Mouse (Mus musculus) kidney, embryonic 14.5 days (tissue): ENCODE measurements at regions not wholly inside any gene's neighbourhood (a gene's known extent, or its start where the extent isn't known, plus 50 kb on each side); places are given as distances from the start of the nearest gene placed in this dataset.

Experiments used
- ATAC-seq: fragments of 200-750 bp; cut with Nextera tagmentation; 2 replicates; pipeline ENCODE4 v1.8.0; 2017; ENCODE audit warnings: moderate number of reproducible peaks, mild to moderate bottlenecking, moderate TSS enrichment, moderate library complexity; ENCODE audit not compliant: low FRiP score, low TSS enrichment
- H3K27ac ChIP-seq: fragments of 300-500 bp; sonication (generic); 2 replicates; pipeline ENCODE4 v1.5.1; 2014; ENCODE audit warnings: low read depth, mild to moderate bottlenecking, low read length, moderate library complexity, mixed read lengths
- H3K27me3 ChIP-seq: fragments of 300-500 bp; sonication (generic); 2 replicates; pipeline ENCODE4 v1.6.1; 2014; ENCODE audit warnings: mild to moderate bottlenecking, low read length; ENCODE audit not compliant: control insufficient read depth, insufficient read depth
- H3K36me3 ChIP-seq: fragments of 300-500 bp; sonication (generic); 2 replicates; pipeline ENCODE4 v1.6.1; 2014; ENCODE audit warnings: low read length, mixed read lengths; ENCODE audit not compliant: control insufficient read depth, insufficient read depth
- H3K4me1 ChIP-seq: fragments of 300-500 bp; sonication (generic); 2 replicates; pipeline ENCODE4 v1.6.1; 2014; ENCODE audit warnings: low read length, mixed read lengths; ENCODE audit not compliant: control insufficient read depth, insufficient read depth
- H3K4me2 ChIP-seq: fragments of 300-500 bp; sonication (generic); replicated peaks from 2 replicates; pipeline ENCODE4 v1.6.1; 2014; ENCODE audit warnings: low read depth, mild to moderate bottlenecking, low read length
- H3K4me3 ChIP-seq: fragments of 300-500 bp; sonication (generic); 2 replicates; pipeline ENCODE4 v1.5.1; 2014; ENCODE audit warnings: mild to moderate bottlenecking, low read length
- H3K9ac ChIP-seq: fragments of 300-500 bp; sonication (generic); 2 replicates; pipeline ENCODE4 v1.6.1; 2014; ENCODE audit warnings: low read depth, mild to moderate bottlenecking, low read length, moderate library complexity
- H3K9me3 ChIP-seq: fragments of 300-500 bp; sonication (generic); 2 replicates; pipeline ENCODE4 v1.6.1; 2016; ENCODE audit warnings: low read length; ENCODE audit not compliant: control insufficient read depth
- WGBS: fragments of 180-500 bp; shearing (Covaris S2); extraction: QIAGEN DNeasy Blood & Tissue Kit; methylation state at CpG from one replicate; pipeline ENCODE4 v1.1.7; 2014; 5-methylcytosine and 5-hydroxymethylcytosine counted together

DNA sequence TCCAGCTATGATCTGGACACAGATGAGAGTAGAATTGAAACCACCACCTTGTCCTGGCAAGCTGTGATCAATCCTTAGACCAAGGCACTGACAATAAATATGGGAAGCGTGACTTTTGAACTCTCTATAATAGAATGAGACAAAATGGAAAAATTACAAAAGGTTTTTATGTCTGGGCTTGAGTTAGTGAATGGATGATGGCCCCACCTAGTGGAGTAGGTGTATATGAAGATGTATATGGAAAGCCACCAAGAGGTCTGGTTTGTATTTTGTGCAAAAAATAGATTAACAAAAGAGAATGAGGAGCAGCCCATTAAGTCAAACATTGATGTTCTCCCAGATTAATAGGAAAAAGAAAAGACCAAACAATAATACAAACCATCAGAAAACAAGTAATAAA lies 172.5 kb downstream of the Tacr3 start:
- Histone ChIP-seq H3K4me2 (no peak overlapping the region), H3K9ac (no peak overlapping the region), H3K4me3 (no peak overlapping the region), H3K9me3 (no peaks in the 10 kb centered on the region), H3K27me3 (no peaks in the 10 kb centered on the region), H3K4me1 (no peaks in the 10 kb centered on the region), H3K36me3 (no peaks in the 10 kb centered on the region), H3K27ac (no peak overlapping the region)
- 85% methylated on average over 1 of the region's 1 CpGs for WGBS
- no peak for ATAC-seq

DNA sequence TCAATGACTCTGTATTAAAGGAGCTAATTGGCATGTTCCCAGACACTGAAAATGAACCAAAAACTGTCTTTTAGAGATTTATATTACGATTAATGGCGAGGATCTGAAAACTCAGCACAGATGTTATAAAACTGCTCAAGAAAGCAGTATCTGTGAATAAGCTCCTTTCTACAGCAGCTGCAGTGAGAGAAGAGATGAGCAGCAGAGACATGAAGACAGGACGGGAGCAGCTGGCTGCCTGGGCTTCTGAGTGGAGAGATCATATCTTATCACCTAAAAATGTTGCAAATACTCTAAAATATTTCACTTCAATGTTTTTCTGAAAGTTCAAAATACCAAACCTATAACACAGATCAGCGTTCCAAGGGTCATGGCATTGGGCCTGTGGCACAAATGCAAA lies 187.0 kb downstream of the Tacr3 start:
- H3K27ac ChIP-seq = no peak overlapping the region
- WGBS = 85% methylated on average over 4 of the region's 4 CpGs
- no peak overlapping the region for H3K4me3 ChIP-seq
- H3K9me3 ChIP-seq = no peaks in the 10 kb centered on the region
- H3K4me2 ChIP-seq = no peak overlapping the region
- no peaks in the 10 kb centered on the region for H3K27me3 ChIP-seq
- no peaks in the 10 kb centered on the region for H3K4me1 ChIP-seq
- no peak overlapping the region for H3K9ac ChIP-seq
- no peaks in the 10 kb centered on the region for H3K36me3 ChIP-seq
- no peak for ATAC-seq

DNA sequence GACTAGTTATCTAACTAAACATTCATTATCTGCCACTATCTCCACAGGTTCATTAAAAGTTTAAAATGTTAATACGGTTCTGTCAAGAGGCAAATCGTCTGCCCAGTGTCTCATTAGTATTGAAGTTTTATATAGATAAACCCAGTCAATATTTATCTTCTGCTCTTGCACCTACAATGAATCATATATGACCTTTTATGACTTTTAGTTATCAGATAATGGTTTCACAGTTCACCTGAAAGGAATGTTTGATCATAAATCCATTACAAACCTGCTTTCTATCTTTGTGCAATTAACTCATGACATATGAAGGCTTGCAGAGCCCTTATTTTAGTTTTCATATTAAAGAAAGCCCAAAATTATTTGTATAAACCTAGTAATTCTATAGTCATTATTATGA lies 188.0 kb upstream of the Cenpe start:
- Histone ChIP-seq H3K27ac (no peak overlapping the region), H3K9ac (no peak overlapping the region), H3K4me1 (no peaks in the 10 kb centered on the region), H3K36me3 (no peaks in the 10 kb centered on the region), H3K4me3 (no peak overlapping the region), H3K27me3 (no peaks in the 10 kb centered on the region), H3K4me2 (no peak overlapping the region), H3K9me3 (no peaks in the 10 kb centered on the region)
- 83% methylated on average over 2 of the region's 2 CpGs for WGBS
- ATAC-seq = no peak

DNA sequence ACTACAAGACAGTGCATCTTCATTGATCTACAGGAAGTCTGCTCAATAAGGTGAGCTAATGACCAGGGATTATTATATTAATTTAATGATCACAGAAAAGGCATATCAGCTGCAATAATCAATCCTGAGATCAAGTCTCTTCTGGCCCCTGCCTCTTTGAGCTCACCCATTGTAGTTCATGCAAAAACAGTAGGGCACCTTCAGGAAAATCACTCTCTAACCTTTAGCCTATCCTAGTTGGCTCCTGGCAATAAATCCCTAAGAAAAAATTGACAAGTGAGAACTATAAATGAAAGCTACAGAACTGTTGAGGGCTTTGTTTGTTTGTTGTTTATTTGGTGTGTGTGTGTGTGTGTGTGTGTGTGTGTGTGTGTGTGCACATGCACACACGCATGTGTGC lies 187.5 kb upstream of the Cenpe start:
- Histone ChIP-seq H3K4me3 (no peak overlapping the region), H3K27me3 (no peaks in the 10 kb centered on the region), H3K9me3 (no peaks in the 10 kb centered on the region), H3K4me1 (no peaks in the 10 kb centered on the region), H3K4me2 (no peak overlapping the region), H3K9ac (no peak overlapping the region), H3K36me3 (no peaks in the 10 kb centered on the region), H3K27ac (no peak overlapping the region)
- WGBS = 96% methylated on average over 1 of the region's 1 CpGs
- ATAC-seq = no peak

DNA sequence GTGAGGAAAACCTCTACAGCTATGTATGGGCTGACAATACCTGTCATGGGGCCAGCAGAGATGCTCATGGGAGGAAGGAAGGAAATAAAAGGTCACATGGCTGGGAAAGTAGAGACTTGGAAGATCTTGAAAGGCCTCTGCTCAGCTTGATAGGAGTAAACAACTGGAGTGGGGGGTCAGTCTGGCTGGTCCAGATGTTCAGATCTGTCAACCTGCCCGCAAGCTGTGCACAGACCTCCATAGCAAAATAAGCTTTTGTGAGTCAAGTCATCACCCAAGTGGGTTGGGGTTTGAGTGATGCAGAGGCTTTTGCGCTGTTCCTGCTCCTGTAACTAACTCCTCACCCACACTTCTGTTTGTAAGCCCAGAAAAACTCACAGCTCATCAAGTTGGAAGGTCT lies 179.9 kb upstream of the Cenpe start:
- Histone ChIP-seq H3K4me1 (no peaks in the 10 kb centered on the region), H3K27me3 (no peaks in the 10 kb centered on the region), H3K9ac (no peak overlapping the region), H3K9me3 (no peaks in the 10 kb centered on the region), H3K36me3 (no peaks in the 10 kb centered on the region), H3K27ac (no peak overlapping the region), H3K4me3 (no peak overlapping the region), H3K4me2 (no peak overlapping the region)
- ATAC-seq = no peak
- 95% methylated on average over 2 of the region's 2 CpGs for WGBS

GRCm38 (mm10) chr3:135037383-135037782 lies 175.0 kb upstream of the Cenpe start:
- H3K27me3 ChIP-seq = no peaks in the 10 kb centered on the region
- H3K4me1 ChIP-seq = peaks cover 3% of the 10 kb centered on the region; the same call in 1 of the 2 replicates
- no peaks in the 10 kb centered on the region for H3K9me3 ChIP-seq
- H3K4me3 ChIP-seq = no peak overlapping the region
- no peak overlapping the region for H3K4me2 ChIP-seq
- H3K27ac ChIP-seq = no peak overlapping the region
- no peaks in the 10 kb centered on the region for H3K36me3 ChIP-seq
- no peak overlapping the region for H3K9ac ChIP-seq
- 38% methylated on average over 1 of the region's 1 CpGs for WGBS
- peak; percentile 53; the same call in 1 of the 2 replicates for ATAC-seq

- no peak overlapping the region for H3K4me3 ChIP-seq
- no peak overlapping the region for H3K9ac ChIP-seq
- H3K4me2 ChIP-seq = no peak overlapping the region
- WGBS = 11% methylated on average over 4 of the region's 4 CpGs
- no peaks in the 10 kb centered on the region for H3K9me3 ChIP-seq
- H3K27me3 ChIP-seq = no peaks in the 10 kb centered on the region
- peaks cover 3% of the 10 kb centered on the region; the same call in 1 of the 2 replicates for H3K4me1 ChIP-seq
- no peaks in the 10 kb centered on the region for H3K36me3 ChIP-seq
- peak overlapping the region; percentile 13; the same call in 1 of the 2 replicates for H3K27ac ChIP-seq
- peak; percentile 74 for ATAC-seq
Measured at GRCm38 (mm10) chr3:135042195-135042594, 170.1 kb upstream of the Cenpe start.

- Histone ChIP-seq H3K4me3 (no peak overlapping the region), H3K27ac (no peak overlapping the region; the same call in 1 of the 2 replicates), H3K27me3 (no peaks in the 10 kb centered on the region), H3K9ac (no peak overlapping the region), H3K9me3 (no peaks in the 10 kb centered on the region), H3K4me1 (peaks cover 3% of the 10 kb centered on the region; the same call in 1 of the 2 replicates), H3K4me2 (no peak overlapping the region), H3K36me3 (no peaks in the 10 kb centered on the region)
- ATAC-seq = peak; percentile 81
- WGBS = 10% methylated on average over 3 of the region's 3 CpGs
Measured at GRCm38 (mm10) chr3:135045769-135046277, 166.5 kb upstream of the Cenpe start.

GRCm38 (mm10) chr3:135091487-135091886 lies 120.8 kb upstream of the Cenpe start:
- Histone ChIP-seq H3K9me3 (peaks cover 8% of the 10 kb centered on the region; the same call in 1 of the 2 replicates), H3K27ac (no peak overlapping the region), H3K27me3 (no peaks in the 10 kb centered on the region), H3K4me2 (no peak overlapping the region), H3K9ac (no peak overlapping the region), H3K36me3 (no peaks in the 10 kb centered on the region), H3K4me1 (no peaks in the 10 kb centered on the region), H3K4me3 (no peak overlapping the region)
- ATAC-seq = no peak
